In genomic region chr2:59560488-59560887, GRCm38 (mm10) we compare ENCODE assay signal across 11 mouse cellular contexts.
"Had no signal": no experiment of that assay in that cellular context is flagged by ENCODE, and none has a peak within 500 bp of the region (broad histone marks: within the 10 kb centered on the region; RNA-seq: fewer than 3 reads in every experiment).

No protein-coding gene starts in this region.

- H3K4me3 ChIP-seq: liver, embryonic 12.5 days; midbrain, embryonic 13.5 days had no signal

- H3K27ac ChIP-seq: kidney, postnatal 0 days; liver, embryonic 12.5 days; midbrain, embryonic 13.5 days; stomach, postnatal 0 days had no signal

- DNase-seq: kidney, adult 2 months; lung, embryonic 14.5 days; lung, postnatal 10 days; lung, postnatal 4 days; right cerebral cortex, adult 18-20 months; thymus, postnatal 14 days had no signal

- H3K9me3 ChIP-seq: midbrain, embryonic 13.5 days had no signal

- H3K36me3 ChIP-seq: liver, embryonic 12.5 days; midbrain, embryonic 13.5 days had no signal

- H3K4me1 ChIP-seq: liver, embryonic 12.5 days had no signal

- H3K27me3 ChIP-seq: liver, embryonic 12.5 days; midbrain, embryonic 13.5 days had no signal

- H3K9ac ChIP-seq: liver, embryonic 12.5 days; lung, embryonic 14.5 days; midbrain, embryonic 13.5 days had no signal

- H3K4me2 ChIP-seq: liver, embryonic 12.5 days; lung, embryonic 14.5 days; midbrain, embryonic 13.5 days had no signal

- ATAC-seq: intestine, embryonic 16.5 days; liver, embryonic 12.5 days; midbrain, embryonic 13.5 days had no signal
